Mouse (Mus musculus) CH12.LX (cell line): ENCODE measurements around the gene Cacnb3.

ENCODE experiments used
- CHD2 ChIP-seq: IDR thresholded peaks from 2 replicates; pipeline ENCODE4 v1.6.1; 2011; ENCODE audit warnings: low read length, improper control_type of control experiment
- CTCF ChIP-seq, 2 experiments: IDR thresholded peaks in 1 of 2; conservative IDR thresholded peaks in 1 of 2; 2 replicates each; pipeline ENCODE4 v1.5.1; 2011 to 2012; ENCODE audit warnings: low read depth in 2 of 2, low read length in 2 of 2, improper control_type of control experiment in 1 of 2, inconsistent platforms in 1 of 2, mild to moderate bottlenecking in 1 of 2, moderate library complexity in 1 of 2
- POLR2A ChIP-seq: IDR thresholded peaks from 2 replicates; pipeline ENCODE4 v1.6.1; 2011; ENCODE audit warnings: low read depth, mild to moderate bottlenecking, improper control_type of control experiment, low read length
- RAD21 ChIP-seq: IDR thresholded peaks from 2 replicates; pipeline ENCODE4 v1.6.1; 2011; ENCODE audit warnings: low read depth, mild to moderate bottlenecking, low read length, improper control_type of control experiment, moderate library complexity

GRCm38 (mm10) chr15:98585421-98585820 lies 45.2 kb upstream of the Cacnb3 start:
- TF ChIP-seq CTCF (conservative IDR thresholded peaks at IDR 0.05 in 1 of 2, IDR thresholded peaks at IDR 0.05 in 1 of 2; ENCODE audit: low read depth in 2 of 2, low read length in 2 of 2) (no peak), RAD21 (no peak), CHD2 (no peak), POLR2A (no peak)
